Mouse (Mus musculus) G1E (cell line): ENCODE data around the gene Nop58.

ENCODE experiments used
- CTCF ChIP-seq: IDR thresholded peaks from 2 replicates; pipeline ENCODE4 v1.5.1; 2012; ENCODE audit warnings: low read depth, low read length, inconsistent platforms, mixed read lengths
- GATA1 ChIP-seq: IDR thresholded peaks from 2 replicates; pipeline ENCODE4 v1.6.1; 2012; ENCODE audit warnings: borderline replicate concordance, low read length, inconsistent platforms, mixed read lengths
- GATA2 ChIP-seq: IDR thresholded peaks from 2 replicates; pipeline ENCODE4 v1.6.1; 2012; ENCODE audit warnings: low read depth, low read length, inconsistent platforms, borderline replicate concordance
- TAL1 ChIP-seq: conservative IDR thresholded peaks from 2 replicates; pipeline ENCODE4 v1.6.1; 2012; ENCODE audit warnings: low read depth, low read length, inconsistent platforms, mixed read lengths

- TF ChIP-seq TAL1: no peak
- TF ChIP-seq CTCF: no peak
- TF ChIP-seq GATA2: no peak
- TF ChIP-seq GATA1: no peak
These were observed 80.5 kb downstream of the Nop58 start for GRCm38 (mm10) chr1:59765279-59765678.
